Mouse (Mus musculus): ENCODE data around the gene B3gnt3.

GRCm38 (mm10) chr8:71741226-71741625, 39.6 kb upstream of the B3gnt3 start:
- TF ChIP-seq CTCF (IDR thresholded peaks at IDR 0.05; ENCODE audit: low read depth) (no peak), EP300 (optimal IDR thresholded peaks at IDR 0.05) (no peak)

All from stomach, postnatal 0 days (tissue).